Mouse (Mus musculus): ENCODE data around the gene Nup107.
"Not testable (repeated sequence)": the region's sequence is repeated elsewhere in the genome, so short reads cannot be mapped to it uniquely, and the experiment has no call there.

Gene Nup107

DNA sequence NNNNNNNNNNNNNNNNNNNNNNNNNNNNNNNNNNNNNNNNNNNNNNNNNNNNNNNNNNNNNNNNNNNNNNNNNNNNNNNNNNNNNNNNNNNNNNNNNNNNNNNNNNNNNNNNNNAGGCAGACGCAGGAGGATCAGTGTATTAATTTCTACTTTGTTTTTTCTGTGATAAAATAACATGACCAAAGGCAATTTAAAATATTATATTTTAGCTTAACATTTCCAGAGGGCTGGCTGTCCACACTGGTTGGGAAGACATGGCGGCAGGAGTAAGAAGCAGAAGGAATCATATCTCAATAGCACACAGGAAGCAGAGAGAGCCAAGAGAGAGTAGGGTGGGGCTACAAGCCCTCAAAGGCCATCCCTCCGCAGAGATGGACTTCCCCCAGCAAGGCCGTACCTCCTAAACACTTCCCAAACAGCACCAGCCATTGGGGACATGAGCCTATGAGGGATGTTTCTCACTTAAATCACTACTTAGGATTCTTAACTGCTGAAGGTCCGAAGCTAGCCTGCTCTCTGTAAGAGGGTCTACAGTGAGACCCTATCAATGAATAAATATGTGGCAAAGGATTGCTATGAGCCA lies 68.3 kb downstream of the Nup107 start:
- in situ Hi-C loops (cut with MboI, MseI), result loop anchor here (10.0 kb wide), 1 partner anchor 311 kb away; no protein-coding TSS in a partner anchor

- in situ Hi-C loops (cut with MboI, MseI), result no loop called here
Measured at GRCm38 (mm10) chr10:117718161-117719119, 74.1 kb downstream of the Nup107 start.

- in situ Hi-C loops (cut with MboI, MseI), result no loop called here
Measured at GRCm38 (mm10) chr10:117717583-117717982, 74.9 kb downstream of the Nup107 start.

GRCm38 (mm10) chr10:117716686-117717085 lies 75.8 kb downstream of the Nup107 start:
- in situ Hi-C loops (cut with MboI, MseI), result no loop called here

DNA sequence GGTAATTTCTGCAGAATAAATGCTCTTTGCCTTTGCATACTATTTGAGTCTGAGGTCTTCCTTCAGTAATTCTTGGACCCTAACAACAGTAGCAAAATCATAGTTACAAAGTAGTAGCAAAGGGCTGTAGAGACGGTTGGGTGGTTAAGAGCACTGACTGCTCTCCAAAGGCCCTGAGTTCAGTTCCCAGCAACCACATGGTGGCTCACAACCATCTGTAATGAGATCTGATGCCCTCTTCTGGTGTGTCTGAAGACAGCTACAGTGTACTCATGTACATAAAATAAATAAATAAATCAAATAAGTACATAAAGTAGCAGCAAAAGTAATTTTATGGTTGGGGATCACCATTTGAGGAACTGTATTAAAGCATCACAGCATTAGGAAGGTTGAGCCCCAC lies 76.9 kb downstream of the Nup107 start:
- in situ Hi-C loops (cut with MboI, MseI), result not testable (repeated sequence)

DNA sequence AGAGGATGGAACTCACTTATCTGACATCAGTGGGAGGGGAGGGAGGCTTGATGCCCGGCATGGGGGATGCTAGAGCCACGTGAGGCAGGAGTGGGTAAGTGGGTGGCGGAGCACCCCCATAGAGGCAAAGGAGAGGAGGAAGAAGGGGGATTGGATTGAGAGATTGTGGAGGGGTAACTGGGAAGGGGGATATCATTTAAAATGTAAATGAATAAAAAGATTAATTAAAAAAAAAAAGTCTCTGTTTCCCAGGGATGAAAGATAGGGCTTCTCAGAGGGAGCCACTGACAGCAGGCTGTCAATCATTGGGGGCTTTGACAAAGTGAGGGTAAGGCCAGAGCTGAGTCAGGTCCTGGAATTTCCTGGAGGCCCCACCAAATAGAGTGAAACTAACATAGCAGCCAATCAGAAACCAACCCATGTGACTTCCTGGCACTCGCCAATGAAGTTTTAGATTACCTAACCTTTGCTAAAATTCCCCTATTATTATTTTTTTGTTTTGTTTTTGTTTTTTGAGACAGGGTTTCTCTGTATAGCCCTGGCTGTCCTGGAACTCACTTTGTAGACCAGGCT lies 77.5 kb downstream of the Nup107 start:
- in situ Hi-C loops (cut with MboI, MseI), result no loop called here

GRCm38 (mm10) chr10:117714048-117714545 lies 78.4 kb downstream of the Nup107 start:
- in situ Hi-C loops (cut with MboI, MseI), result no loop called here

GRCm38 (mm10) chr10:117713466-117713865 lies 79.0 kb downstream of the Nup107 start:
- in situ Hi-C loops (cut with MboI, MseI), result no loop called here

GRCm38 (mm10) chr10:117712871-117713270 lies 79.6 kb downstream of the Nup107 start:
- in situ Hi-C loops (cut with MboI, MseI), result no loop called here

DNA sequence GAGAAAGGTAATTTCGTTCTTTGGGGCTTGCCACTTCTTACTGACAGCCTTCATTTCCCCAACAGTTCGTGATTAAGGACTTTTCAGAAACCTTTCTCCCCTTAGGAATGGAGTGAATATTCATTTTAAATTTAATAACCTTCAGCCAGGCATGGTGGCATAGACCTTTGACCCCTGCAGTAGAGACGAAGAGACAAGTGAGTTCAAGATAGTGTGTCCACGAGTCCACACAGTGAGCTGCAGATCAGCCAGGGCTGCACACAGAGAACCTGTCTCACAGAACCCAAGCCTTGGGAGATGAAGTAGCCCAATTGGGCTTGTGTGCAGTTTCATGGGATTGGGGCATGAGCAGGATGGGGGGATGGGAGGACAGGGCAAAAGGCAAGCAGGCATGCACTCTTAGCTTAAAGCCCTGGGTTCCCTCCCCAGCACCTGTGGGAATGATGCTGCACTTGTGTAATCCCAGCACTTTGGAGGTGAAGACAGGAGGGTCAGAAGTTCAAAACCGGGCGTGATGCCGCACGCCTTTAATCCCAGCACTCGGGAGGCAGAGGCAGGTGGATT lies 80.2 kb downstream of the Nup107 start:
- in situ Hi-C loops (cut with MboI, MseI), result no loop called here

DNA sequence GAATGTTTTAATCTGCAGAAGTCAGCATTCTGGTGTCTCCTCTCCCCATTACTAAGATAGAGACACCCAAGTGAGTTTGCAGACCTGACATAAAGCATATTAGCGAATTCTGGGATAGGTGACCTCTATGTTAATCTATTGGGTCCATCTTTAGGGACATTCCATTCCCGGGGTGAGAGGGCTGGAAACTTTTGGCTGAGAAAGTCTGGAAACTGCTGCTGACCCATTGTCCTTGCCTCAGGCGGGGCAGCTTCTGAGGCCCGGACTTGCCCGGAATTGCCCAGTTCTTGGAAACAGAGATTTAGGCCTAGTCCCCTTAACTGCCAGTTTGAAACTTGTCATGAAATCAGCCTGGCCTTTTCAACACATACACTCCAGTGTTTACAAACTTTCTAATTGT lies 81.1 kb downstream of the Nup107 start:
- in situ Hi-C loops (cut with MboI, MseI), result no loop called here

- in situ Hi-C loops (cut with MboI, MseI), result no loop called here
Measured at GRCm38 (mm10) chr10:117710604-117711141, 81.8 kb downstream of the Nup107 start, which contains the start of gene Mdm2. TSS of gene Mdm2 (minus strand) at chr10:117710758.

- in situ Hi-C loops (cut with MboI, MseI), result no loop called here
Measured at GRCm38 (mm10) chr10:117709930-117710603, 82.4 kb downstream of the Nup107 start.

DNA sequence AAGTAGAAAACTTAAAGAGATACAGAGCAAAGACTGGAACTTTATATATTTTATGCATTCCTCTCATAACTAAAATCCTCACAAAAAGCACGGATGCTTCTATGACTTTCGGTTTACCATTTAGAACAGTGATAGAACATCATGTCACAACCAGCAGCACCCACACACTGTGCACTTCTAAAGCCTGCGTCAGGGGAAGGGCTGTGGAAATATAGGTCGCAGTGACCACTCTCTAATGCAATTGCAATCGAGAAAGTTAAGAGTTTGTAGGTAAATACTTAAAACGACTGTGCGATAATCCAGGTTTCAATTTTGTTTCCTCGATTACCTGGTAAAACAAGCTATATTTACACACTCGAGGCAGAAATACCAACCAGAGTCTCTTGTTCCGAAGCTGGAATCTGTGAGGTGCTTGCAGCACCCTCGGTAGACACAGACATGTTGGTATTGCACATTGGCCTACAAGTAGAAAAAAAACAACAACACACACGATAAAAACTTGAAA lies 83.1 kb downstream of the Nup107 start:
- in situ Hi-C loops (cut with MboI, MseI), result no loop called here

DNA sequence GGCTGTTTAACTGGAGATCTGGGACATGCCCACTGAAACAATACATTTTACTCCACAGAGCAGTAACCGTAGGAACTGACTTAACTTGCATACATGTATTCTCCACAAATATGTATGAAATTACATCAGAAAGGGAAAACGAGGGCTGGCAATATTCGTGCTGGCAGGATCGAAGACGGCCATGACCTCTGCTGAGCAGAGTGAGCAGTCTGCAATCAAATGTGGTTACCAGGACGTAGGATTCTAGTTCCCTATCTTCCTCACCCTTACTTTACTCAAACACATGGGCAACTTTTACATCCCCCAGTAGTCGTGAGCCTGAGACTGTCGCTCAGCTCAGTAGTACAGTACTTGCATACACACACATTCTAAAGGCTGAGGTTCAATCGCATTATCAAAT lies 83.6 kb downstream of the Nup107 start:
- in situ Hi-C loops (cut with MboI, MseI), result no loop called here

- in situ Hi-C loops (cut with MboI, MseI), result no loop called here
Measured at GRCm38 (mm10) chr10:117708376-117708775, 84.1 kb downstream of the Nup107 start.

GRCm38 (mm10) chr10:117707114-117707838 lies 85.2 kb downstream of the Nup107 start:
- in situ Hi-C loops (cut with MboI, MseI), result no loop called here

DNA sequence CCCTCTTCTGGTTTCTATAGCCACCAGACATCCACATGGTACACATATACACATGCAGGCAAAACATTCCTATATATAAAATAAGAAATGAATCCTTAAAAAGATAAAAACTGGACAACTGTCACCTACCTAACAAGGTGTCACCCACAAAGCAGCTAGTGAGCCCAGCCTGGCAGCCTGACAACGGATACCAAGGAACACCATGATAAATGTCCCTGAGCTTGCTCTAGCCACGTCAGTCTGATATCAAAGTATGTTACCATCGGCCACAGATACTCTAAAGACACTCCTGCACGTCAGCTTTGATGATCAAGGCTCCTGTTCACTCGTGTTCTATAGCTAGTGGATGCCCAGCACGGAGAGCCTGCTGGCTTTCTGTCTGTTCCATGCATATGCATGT lies 86.1 kb downstream of the Nup107 start:
- in situ Hi-C loops (cut with MboI, MseI), result no loop called here

DNA sequence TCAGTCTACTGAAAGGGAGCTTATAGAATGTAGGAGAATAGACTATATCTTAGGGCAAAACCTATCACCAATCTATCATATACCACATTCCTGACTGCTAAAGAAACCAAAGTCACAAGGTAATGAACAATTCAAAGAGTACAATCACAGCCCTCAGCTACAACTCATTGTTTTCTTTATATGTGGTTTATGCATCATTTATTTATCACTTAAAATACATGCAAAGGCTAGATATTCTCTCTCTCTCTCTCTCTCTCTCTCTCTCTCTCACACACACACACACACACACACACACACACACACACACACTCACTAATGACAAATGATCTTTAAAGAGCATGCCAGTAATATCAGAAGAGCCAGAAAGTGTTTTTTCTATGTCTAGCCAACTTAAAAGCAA lies 86.7 kb downstream of the Nup107 start:
- in situ Hi-C loops (cut with MboI, MseI), result no loop called here

DNA sequence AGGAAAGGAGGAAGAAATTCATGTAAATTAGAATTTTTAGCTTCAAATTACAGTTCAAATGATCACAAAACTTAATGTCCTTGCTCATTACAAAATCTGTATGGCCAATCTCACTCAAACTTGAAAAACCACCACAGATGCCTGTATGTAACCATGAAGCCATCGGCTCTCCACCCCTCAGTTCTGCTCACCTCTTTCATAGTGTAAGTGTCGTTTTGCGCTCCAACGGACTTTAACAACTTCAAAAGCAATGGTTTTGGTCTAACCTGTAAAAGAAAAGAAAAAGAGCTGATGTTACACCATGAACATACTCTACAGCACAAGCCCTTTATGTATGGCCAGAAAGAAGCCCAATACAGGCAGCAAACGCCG lies 87.6 kb downstream of the Nup107 start:
- in situ Hi-C loops (cut with MboI, MseI), result no loop called here

All from T-helper 2 cell (primary cell).